Mouse (Mus musculus): ENCODE measurements around the gene Elp5.

Elp5 gene

DNA sequence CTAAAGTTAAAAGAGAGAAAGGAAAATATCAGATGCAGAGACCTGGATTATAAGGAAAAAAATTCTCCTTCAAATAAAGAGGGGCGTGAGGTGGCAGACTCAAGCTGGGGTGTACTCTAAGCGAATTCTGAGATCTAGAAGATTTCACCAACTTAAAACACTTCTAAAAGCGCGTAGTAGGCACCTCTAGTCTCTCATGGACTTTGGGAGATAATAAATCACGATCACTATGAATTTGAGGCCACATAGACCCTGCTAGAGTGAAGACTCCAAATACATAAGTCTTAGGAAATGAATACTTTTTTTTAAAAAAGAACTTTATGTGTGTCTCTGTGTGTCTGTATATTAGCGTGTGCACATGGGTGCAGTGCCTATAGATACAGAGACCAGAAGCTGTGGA, 33.4 kb upstream of the Elp5 start:
- no peak for DNase-seq (ENCODE audit: low spot score in 2 of 2)

DNA sequence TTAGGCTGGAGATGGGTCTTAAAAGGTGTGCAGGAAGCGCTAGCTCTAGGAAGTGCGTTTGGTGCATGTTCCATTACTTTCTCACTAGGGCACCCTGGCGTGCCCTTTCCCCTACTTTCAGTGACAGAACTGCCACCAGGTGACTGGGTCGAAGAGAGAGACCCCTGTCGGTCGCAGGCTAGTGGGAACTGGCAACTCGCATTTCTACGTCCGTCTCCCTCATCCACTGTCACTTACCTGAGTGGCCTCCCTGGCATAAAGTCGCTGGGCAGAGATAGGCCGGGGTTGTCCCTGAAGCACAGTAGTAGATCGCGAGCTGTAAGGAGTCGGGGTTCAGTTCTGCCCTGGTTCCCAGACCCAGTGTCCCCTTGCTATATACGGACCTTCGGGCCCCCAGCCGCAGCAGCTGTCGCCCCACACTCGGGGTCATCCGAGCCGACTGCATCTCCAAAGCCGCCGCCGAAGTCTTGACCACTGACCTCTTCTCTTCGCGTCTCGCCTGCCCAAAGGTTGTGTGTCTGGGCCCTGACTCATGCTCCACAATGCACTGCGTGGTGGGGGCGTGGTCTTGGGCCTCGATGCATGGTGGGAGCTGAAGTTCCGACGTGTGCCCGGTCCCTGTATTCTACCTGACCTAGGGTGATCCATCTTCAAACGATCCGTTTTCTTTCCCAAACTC, 32.7 kb upstream of the Elp5 start, which contains the start of gene Acadvl:
Gene Acadvl (minus strand): TSS at position 532 of the 679 bp plus-strand sequence.
- DNase-seq (ENCODE audit: low spot score in 2 of 2): peak in 1 of 2 experiments; percentile 86

DNA sequence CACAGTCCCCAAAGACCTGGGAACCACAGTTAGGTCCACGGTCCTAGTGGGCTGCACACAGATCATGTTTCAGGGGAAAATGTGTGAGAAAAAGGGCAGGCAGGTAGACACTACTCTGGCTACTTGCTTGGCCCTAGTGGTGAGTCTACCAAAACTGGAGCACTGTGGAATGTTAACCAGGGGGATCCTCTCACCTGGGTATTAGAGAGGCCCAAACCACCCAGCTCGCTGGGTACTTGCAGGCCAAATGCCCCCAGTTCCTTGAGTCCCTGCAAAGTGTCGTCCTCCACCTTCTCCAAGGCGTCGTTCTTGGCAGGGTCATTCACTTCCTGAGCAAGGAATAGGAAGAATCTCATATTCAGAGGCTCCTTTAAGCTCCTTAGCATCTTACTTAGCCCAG, 31.7 kb upstream of the Elp5 start:
- no peak for DNase-seq (ENCODE audit: low spot score in 2 of 2)

DNA sequence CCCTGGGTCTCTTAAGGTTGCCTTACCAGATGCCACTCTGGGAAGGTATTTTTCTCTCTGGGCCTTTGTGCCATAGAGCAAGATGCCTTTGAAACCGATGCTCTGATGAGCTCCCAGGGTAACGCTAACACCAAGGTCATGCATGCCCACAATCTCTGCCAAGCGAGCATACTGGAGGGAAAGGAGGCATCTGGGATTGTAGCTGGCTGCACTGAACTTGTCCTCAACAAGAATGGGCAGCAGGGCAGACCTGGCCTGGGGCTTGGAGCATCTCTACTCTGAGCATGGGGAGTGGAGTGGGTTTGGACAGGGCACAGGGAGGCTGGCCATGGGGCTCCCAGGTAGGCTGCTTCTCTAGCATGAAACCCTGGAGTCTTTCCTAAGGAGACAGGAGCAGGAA, 31.1 kb upstream of the Elp5 start:
- no peak for DNase-seq (ENCODE audit: low spot score in 2 of 2)

DNA sequence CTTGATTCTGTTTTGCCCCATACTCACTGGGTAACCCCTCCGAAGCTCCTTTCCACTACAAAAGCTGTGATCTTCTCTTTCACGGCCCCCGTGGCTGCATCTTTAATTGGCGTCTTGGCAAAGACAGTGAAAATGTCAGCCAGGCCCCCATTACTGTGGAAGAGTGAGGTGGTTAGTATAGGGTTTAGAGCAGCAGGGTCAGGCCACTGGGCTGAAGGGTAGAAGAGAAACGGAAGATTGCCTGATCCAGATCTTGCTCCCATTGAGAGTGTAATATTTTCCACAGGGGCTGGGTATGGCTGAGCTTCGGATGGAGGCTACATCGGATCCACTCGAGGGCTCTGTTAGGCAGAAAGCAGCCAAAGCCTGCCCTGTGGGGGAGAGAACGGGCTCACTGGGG, 30.6 kb upstream of the Elp5 start:
- DNase-seq (ENCODE audit: low spot score in 2 of 2): no peak

DNA sequence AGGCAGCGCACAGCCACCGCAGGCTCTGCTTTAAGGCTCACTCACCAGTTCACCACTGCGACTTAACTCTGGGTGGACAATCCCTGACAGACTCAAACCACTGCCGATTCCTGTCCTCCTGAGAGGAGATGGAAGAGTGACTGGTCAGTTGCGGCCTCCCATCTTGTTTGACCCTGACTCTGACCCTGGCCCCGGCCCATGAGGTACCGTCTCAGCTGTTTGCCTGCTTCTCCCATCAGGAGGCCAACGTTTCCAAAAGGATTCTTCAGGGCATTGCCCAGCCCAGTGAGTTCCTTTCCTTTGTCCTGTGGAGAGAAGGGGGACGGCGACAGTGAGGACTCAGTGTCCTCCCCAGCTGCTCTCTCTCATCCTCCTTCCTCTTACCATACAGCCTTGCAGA, 28.6 kb upstream of the Elp5 start:
- no peak for DNase-seq (ENCODE audit: low spot score in 2 of 2)

DNA sequence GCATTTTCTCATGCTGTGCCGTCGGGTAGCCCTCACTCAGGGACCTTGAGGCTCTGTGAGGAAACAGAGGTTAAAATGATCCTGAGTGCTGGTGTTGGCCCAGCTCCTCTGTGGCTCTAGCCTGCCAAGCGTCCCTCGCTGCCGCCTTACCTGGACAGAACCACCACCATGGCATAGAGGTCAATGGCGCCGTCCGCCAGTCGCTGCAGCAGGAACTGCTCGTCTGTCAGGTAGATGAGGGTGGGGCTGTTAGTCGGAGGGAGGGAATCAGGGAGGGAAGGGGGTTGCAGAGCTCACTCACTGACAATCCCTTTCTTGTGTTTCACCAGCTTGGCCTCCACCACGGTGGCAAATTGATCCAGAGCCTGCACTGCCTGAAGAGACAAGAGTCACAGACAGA, 28.2 kb upstream of the Elp5 start:
- no peak for DNase-seq (ENCODE audit: low spot score in 2 of 2)

DNA sequence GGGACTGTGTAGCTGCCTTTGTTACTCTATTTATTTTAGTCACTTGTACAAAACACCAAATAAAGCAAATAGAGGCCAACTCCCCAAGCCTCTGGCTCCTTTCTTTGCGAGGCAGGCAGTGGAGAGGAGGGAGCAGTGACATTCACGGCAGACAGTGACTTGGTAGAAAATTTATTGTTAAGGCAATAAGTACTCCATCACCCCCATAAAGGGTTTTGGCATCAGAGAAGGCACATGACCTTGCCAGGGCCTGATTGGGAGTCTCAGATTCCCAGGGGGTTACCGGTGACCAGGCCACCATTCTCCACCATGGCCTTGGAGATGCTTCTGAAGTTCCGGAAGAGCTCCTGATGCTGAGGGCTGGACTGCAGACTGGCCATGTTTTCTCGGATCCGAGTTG, 27.7 kb upstream of the Elp5 start:
- no peak for DNase-seq (ENCODE audit: low spot score in 2 of 2)

DNA sequence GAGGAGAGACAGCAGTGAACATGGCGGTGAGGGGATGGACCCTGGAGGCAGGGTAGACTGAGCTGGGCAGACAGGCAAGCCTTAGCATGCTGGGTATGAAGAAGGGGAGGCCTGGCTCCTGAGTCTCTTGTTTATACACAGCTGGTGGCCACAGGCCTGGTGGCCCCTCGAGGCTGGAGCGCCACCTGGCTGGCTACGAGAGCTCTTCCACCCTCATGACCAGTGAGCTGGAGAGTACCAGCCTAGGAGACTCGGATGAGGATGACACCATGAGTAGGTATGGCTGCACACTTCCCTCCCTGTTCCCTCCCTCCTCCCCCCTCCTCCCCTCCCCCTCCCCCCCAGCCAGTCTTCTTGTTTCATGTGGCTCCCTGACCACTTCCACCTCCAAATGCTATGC, 23.2 kb upstream of the Elp5 start:
- DNase-seq (ENCODE audit: low spot score in 2 of 2): no peak

DNA sequence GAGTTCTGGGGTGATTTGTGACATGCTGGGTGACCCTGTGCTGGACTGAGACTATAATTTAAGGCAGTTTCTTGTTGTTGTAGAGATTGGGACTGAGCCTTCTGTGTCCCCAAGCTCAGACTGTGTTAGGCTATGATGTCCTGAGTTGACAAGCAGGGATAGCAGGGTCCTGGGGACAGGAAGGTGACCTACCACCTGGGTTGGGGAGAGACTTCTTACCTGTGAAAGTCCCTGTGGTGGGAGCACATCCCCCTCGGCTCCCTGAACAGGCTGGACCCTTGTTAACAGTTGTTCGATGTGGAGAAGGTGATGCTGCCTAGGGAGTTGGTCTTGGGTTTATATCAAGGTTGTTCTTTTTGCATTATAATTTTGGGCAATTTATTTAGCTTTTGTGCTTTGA, 20.2 kb upstream of the Elp5 start:
- DNase-seq (ENCODE audit: low spot score in 2 of 2): no peak

DNA sequence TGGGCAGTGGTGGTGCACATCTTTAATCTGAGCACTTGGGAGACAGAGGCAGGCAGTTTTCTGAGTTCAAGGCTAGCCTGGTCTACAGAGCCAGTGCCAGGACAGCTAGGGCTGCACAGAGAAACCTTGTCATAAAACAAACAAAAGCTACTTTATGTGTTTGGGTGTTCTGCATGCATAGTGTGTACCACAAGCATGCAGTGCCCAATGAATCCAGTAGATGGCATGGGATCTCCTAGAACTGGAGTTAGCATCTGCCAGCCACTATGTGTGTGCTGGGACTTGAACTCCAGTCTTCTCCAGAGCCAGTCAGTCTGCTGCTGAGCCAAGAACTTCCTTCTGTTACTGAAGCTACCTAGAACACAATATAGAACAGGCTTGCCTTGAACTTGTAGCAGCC, 19.5 kb upstream of the Elp5 start:
- DNase-seq (ENCODE audit: low spot score in 2 of 2): no peak

DNA sequence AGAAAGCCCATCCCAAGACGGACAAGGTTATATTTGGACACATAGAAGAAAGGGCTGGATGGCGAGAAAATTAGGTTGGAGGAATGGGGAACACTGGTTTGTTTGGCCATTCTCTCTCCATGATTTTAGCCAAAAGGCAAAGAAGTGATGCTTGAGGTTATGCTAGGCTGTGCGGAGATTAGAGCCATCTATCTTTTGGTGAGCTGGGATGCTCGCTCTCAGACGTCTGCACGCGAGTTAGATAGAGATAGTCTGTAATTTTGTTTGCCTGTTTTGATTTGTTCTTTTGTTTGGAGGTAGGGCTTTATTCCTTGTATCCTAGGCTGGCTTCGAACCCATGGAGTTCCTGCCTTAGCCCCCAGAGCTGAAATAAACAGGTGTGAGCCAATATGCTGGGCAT, 18.8 kb upstream of the Elp5 start:
- DNase-seq (ENCODE audit: low spot score in 2 of 2): no peak

DNA sequence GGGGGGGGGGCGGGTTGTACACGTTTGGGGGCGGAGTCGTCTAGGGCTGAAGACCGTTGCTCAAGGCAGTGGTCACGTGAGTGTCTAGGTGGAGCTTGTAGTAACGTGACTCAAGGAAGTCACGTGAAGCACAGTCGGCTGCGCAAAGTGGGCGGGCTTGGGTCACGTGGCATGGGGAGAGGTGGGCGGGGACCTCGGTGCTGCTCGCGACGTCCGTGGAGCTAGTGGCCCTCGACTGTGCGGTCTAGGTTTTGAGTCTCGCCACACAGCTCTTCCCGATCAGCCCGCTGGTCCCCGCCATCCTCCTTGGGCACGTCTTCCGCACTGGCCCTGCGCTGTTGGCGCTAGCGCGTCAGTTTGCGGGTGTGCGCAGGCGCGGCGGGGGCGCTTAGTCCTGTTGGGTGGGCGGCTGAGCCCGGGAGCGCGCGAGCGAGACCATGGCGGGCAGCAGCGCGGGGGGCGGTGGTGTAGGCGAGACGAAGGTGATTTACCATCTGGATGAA, 18.1 kb upstream of the Elp5 start, which contains the start of gene Dvl2:
Gene Dvl2 (plus strand): TSS at position 200 of the 503 bp plus-strand sequence.
- DNase-seq (ENCODE audit: low spot score in 2 of 2): peak; percentile 86 to 91

DNA sequence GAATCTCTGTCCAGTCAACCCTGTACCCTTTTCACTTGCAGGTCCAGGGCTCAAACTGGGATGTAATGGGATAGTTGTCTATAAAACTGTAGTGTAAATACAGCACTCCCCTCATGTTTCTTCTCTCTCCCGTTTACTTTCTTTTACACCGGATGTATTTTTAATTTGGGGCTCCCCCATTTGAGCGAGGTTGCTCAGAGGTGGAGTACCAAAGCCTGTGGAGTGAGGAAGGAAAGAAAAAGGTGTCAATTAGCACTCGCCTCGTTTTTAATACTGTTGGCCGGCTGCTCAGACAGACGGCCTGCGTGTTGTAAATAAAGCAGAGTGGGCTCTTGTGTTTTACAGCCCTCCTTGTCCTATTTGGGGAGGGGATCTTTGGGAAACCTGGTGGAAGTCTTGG, 17.3 kb upstream of the Elp5 start:
- no peak for DNase-seq (ENCODE audit: low spot score in 2 of 2)

DNA sequence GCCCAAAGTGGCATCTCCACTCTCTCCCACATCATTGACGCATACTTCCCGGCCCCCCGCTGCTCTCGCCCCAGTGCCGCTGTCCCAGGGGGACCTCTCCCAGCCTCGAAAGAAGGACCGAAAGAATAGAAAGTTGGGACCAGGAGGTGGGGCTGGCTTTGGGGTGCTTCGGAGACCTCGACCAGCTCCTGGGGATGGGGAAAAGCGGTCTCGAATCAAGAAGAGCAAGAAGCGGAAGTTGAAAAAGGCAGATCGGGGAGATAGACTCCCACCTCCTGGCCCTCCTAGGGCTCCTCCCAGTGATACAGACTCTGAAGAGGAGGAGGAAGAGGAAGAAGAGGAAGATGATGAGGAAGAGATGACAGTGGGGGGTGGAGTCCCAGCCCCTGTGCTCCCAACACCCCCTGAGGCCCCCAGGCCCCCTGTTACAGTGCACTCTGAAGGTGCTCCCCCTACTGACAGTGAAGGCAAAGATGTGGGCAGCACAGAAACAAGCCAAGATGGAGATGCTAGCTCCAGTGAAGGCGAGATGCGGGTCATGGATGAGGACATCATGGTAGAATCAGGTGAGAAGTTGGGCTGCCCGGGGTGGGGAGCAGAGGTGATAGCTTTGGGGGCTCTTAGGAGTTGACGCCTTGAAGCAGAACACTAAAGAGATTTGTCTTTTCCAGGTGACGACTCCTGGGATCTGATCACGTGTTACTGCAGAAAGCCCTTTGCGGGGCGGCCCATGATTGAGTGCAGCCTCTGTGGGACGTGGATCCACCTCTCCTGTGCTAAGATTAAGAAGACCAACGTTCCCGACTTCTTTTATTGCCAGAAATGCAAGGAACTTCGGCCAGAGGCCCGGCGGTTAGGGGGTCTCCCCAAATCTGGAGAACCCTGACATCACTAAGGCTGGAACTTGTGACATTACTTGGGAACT, 16.5 kb upstream of the Elp5 start:
- DNase-seq (ENCODE audit: low spot score in 2 of 2): no peak

DNA sequence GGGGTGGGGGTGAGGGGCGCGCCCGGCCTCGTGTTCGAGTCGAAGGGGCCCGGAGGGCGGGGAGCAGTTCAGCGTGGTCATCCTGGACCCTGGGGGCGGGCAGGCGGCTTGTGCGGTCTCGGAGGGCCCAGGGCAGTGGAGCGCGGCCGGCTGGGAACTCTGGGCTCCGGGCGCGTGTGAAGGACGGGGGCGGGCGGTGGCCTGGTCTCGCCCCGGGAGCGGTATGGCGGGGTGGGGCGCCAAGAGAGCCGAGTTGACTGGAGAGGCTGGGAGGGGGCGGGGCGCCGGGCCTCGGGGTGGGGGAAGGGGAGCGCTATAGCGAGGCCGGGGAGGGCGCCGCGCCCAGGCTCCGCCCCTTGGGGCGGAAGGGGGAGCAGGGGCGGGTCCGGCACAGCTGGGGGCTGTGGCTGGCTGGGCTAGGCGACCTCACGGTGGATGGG, 14.8 kb upstream of the Elp5 start:
- peak in 1 of 2 experiments; percentile 64 for DNase-seq (ENCODE audit: low spot score in 2 of 2)

DNA sequence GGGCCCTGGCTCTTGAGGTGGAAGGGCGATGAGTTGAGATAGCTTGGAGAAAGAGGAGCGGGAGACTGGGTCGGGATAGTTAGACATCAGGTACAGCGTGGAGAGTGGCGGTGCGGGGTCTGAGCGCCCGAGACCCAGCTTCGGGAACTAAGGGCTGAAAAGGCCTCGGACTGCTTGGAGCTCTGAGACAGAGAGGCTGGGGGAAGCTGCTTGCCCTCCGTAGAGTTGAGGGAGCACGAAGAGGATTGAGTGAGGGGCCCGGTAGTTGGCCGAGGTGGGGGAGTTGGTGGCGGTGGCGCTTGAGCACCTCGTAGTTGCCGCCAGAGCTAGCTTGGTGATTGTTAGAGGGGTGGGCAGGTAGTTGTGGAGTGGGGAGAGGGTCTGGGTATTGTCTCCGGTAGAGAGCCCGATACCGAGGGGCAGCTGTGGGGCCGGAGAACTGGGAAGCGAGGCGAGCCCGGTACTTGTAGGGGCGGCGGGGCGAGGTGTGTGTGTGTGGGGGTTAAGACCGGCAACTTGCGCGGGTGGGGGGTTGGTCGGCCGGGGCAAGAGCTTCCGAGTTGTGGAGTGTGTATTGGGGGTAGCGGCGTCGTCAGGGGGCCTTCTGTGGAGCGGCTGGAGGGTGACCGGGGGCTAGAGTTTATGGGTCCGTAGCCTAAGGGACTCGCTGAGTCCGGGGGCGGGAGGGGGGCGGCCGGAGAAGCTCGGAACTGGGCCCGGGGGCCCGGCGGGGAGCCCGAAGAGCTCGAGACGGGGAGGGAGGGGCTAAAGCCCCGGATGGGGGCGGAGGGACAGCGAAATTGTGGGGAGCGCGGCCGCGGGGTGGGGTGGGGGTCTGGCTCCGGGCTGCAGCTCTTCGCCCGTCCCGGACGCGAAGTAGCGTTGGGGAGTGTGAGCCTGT, 14.1 kb upstream of the Elp5 start:
- no peak for DNase-seq (ENCODE audit: low spot score in 2 of 2)

DNA sequence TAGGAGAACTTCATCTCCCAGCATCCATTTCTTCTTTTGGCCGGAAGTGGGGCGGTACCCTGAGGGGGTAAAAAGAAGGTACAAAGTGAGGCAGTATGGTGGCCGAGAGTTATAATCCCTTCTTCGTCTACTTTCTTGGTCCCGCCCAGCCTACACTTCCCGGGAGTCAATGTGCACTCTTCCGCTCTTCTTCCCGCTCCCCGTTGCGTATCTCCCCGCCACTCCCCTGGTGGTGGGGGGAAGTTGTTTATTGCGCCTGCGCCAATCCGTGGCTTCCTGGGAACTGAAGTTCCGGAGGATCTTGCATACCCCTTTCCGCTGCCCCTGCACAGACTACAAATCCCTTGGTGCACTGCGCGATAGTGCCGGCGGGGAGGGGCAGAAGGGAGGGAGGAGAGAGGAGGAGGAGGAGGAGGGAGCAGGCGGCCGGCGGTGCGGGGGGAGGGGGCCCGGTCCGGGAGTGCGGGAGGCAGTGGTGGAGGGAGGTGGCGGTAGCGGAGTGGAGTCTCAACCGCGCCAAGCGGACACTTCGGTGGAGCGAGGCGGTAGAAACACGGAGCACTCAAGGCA, 13.2 kb upstream of the Elp5 start, which contains the start of gene Phf23:
Gene Phf23 (plus strand): TSS at position 387 of the 570 bp plus-strand sequence.
- peak; percentile 98 to 99 for DNase-seq (ENCODE audit: low spot score in 2 of 2)

DNA sequence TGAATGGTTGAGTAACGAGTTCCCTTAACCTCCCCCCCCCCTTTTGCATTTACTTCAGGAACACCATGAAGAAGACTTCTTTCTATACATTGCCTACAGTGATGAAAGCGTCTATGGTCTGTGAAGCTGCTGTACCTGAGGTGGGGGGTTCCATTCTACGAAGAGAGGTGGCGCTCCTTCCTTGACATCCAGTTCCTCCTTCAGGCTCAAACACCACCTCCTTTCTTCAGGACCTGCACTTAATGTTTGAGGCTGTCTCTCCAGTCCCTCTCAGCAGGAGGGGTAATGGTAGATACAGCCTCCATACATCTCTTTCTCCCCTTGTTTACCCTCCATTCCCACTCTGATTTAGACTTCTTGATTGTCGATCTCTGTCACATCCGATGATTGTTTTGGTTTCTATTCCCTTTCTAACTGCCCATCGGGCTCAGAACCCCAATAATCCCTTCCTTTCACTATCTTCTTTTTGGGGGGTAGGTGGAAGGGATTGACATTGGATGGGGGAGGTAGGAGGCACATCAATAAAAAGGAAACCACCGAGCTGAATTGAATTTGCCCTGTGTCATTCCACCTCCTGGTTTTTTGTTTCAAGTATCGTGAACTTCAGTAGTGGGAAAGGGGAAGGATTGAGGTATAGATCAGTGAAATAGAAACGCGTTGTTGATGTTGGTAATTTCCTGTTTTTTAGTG, 12.2 kb upstream of the Elp5 start:
- DNase-seq (ENCODE audit: low spot score in 2 of 2): no peak

DNA sequence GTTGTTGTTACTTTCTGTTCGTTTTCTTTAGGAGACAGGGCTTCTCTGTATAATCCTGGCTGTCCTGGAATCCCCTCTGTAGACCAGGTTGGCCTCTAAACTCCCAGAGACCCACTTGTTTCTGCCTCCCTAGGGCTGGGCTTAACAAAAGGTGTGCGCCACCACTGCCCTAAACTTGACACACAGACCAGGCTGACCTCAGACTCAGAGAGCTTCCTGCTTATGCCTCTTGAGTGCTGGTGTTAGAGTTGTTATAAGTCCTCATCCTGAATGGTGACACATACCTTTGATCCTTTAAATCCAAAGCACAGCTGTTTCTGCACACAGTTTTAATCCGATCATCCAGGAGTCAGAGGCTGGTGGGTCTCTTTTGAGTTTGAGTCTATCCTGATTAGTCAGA, 10.6 kb upstream of the Elp5 start:
- no peak for DNase-seq (ENCODE audit: low spot score in 2 of 2)

DNA sequence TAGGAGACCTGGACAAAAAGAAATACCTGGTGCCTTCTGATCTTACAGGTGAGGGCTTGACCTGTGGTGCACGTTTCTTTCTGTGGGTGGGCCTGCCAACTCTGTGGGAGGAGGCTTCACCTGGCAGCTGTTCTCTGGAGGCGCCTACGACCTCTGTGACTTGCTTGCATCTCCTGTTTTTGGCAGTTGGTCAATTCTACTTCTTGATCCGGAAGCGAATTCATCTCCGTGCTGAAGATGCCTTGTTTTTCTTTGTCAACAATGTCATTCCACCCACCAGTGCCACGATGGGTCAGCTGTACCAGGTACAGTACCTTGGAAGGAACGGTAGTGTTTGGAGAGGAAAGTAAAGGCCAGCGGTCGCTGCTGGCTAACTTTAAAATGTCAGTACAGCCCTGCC, 10.1 kb upstream of the Elp5 start:
- no peak for DNase-seq (ENCODE audit: low spot score in 2 of 2)
